In the genomic region with DNA sequence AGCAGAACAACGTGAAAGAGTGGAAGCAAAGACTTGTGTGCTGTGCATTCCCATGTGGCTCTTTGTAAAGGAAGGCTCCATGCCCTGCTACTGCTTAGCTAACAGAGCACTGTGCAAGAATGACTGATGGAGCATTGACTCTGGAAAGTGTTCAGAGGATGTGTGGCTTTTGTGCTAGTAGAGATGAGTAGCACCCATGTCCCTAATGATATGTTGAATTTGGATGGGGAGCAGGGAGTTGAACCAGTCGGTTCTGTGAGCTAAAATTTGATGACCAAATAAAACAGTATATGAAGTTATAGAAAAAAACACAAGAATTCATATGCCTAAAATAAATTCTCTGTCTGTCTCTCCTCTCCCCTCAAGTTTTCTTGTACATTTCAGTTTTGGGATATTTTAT, we compare ENCODE assay signal across 25 mouse cellular contexts.
"Had no signal": no experiment of that assay in that cellular context is flagged by ENCODE, and none has a peak within 500 bp of the region (broad histone marks: within the 10 kb centered on the region; RNA-seq: fewer than 3 reads in every experiment).

No protein-coding gene starts in this region.

- H3K36me3 ChIP-seq: heart, embryonic 15.5 days; hindbrain, embryonic 10.5 days; hindbrain, embryonic 12.5 days; intestine, embryonic 15.5 days; limb, embryonic 12.5 days had no signal

- H3K9me3 ChIP-seq: heart, embryonic 13.5 days; heart, embryonic 15.5 days; hindbrain, embryonic 10.5 days; hindbrain, embryonic 12.5 days; intestine, embryonic 15.5 days; limb, embryonic 10.5 days; limb, embryonic 12.5 days had no signal

- H3K4me3 ChIP-seq: gastrocnemius, adult 2 months; heart, adult 2 months; heart, embryonic 13.5 days; heart, embryonic 15.5 days; hindbrain, embryonic 10.5 days; hindbrain, embryonic 12.5 days; intestine, embryonic 15.5 days; layer of hippocampus, adult 2 months; left cerebral cortex, adult 2 months; limb, embryonic 10.5 days; limb, embryonic 12.5 days had no signal

- H3K27me3 ChIP-seq: heart, embryonic 13.5 days; heart, embryonic 15.5 days; hindbrain, embryonic 12.5 days; intestine, embryonic 15.5 days; limb, embryonic 12.5 days had no signal

- DNase-seq: gastrocnemius, adult 2 months; gastrocnemius, postnatal 10 days; gastrocnemius, postnatal 25 days; heart, adult 2 months; heart, postnatal 10 days; heart, postnatal 4 days; kidney, adult 18-20 months; kidney, adult 8-10 months; kidney, postnatal 10 days; kidney, postnatal 25 days; kidney, postnatal 4 days; liver had no signal

- H3K27ac ChIP-seq: gastrocnemius, adult 2 months; heart, adult 2 months; heart, embryonic 13.5 days; heart, embryonic 15.5 days; hindbrain, embryonic 10.5 days; hindbrain, embryonic 12.5 days; hindbrain, embryonic 14.5 days; intestine, embryonic 15.5 days; layer of hippocampus, adult 2 months; left cerebral cortex, adult 2 months; limb, embryonic 10.5 days; limb, embryonic 12.5 days had no signal

- ATAC-seq: hindbrain, embryonic 16.5 days; inflammation-experienced regulatory T-cells, adult 6 months; intestine, embryonic 15.5 days; intestine, postnatal 0 days had no signal
